Mouse (Mus musculus): ENCODE data around the gene Rnf169.

GRCm38 (mm10) chr7:99982256-99983242 is 2.3 kb upstream of the Rnf169 start:
- TF ChIP-seq CTCF (IDR thresholded peaks at IDR 0.05; ENCODE audit: low read depth) (no peak), EP300 (optimal IDR thresholded peaks at IDR 0.05) (no peak)

All from stomach, postnatal 0 days (tissue).